Mouse (Mus musculus) neutrophil, adult 65 days (primary cell): ENCODE results near the gene Elk4. TPM values are rescaled to one million over a fixed set of nuclear protein-coding genes. Genes with fewer than 3 reads are reported as not detected.

Source experiments
- total RNA-seq: library from RNA; stranded (reverse); gene quantifications from 2 replicates; pipeline ENCODE4 v1.2.4, GENCODE M21; 2023

The Elk4 gene
- 115 and 157 TPM in 2 replicates for total RNA-seq

GRCm38 (mm10) chr1:132007282-132007815 lies at the start of gene Elk4:
Gene Elk4, plus strand, starts transcription at chr1:132007607.

DNA sequence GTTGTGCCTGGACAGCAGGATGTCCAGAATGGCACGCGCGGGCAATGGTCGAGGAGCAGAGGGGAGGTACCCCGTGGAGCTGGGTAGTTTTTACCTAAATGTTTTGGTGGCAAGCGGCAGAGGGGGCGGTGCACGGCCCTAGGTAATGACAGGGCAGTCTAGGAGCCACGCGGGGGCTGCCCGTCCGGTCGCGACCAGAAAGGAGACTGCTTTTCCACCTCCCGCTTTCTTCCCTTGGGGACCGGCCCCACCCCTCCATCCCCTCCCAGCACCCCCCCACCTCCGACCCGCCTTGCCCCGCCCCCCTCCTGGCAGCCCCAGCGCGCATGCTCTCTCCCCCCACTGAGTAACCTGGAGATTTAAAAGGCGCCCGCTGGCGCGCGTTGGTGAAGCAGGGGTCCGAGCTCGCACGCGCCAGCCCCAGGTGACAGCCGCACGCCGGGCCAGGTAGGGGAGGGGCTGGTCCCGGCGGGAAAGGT lies 44.8 kb upstream of the Elk4 start, which contains the start of gene Slc45a3:
Slc45a3 (plus strand) TSS at position 362 of the 479 bp plus-strand sequence.

GRCm38 (mm10) chr1:132067261-132068255 lies 60.2 kb downstream of the Elk4 start, which contains the start of gene Mfsd4a:
Gene Mfsd4a, minus strand, starts transcription at chr1:132068062.

Other genes with a start within 250 kb of the Elk4 start
- gene Pm20d1, start 210.2 kb upstream of the Elk4 start, total RNA-seq = 0.16 TPM in 1 of 2 replicates, not detected in the other
- gene Slc41a1, start 180.1 kb upstream of the Elk4 start, total RNA-seq = 3.3 and 3.7 TPM in 2 replicates
- 16.2 and 16.4 TPM in 2 replicates for gene Rab29, start 140.4 kb upstream of the Elk4 start, total RNA-seq
- gene Nucks1, start 97.1 kb upstream of the Elk4 start, total RNA-seq = 56.8 and 68.6 TPM in 2 replicates
- 0.13 TPM in 1 of 2 replicates, not detected in the other for gene Slc45a3, start 44.6 kb upstream of the Elk4 start, total RNA-seq
- gene Mfsd4a, start 60.5 kb downstream of the Elk4 start, total RNA-seq = not detected in 2 replicates
- 1.2 and 1.3 TPM in 2 replicates for gene Cdk18, start 132.1 kb downstream of the Elk4 start, total RNA-seq
- not detected in 2 replicates for gene Lemd1, start 183.8 kb downstream of the Elk4 start, total RNA-seq
- gene AC124108.1, start 183.8 kb downstream of the Elk4 start, total RNA-seq = not detected in 2 replicates
- gene Gm10188, start 222.2 kb downstream of the Elk4 start, total RNA-seq = not detected in 2 replicates